Mouse (Mus musculus) cerebellum, adult 2 months (tissue): ENCODE data around the gene Casc3.

ENCODE experiments used
- CTCF ChIP-seq: fragments of 200-500 bp; IDR thresholded peaks from 2 replicates; pipeline ENCODE4 v1.5.1; 2011; ENCODE audit warnings: low read depth, mild to moderate bottlenecking, control low read depth, low read length, moderate library complexity, borderline replicate concordance; ENCODE audit not compliant: insufficient read depth
- POLR2A ChIP-seq: fragments of 200-500 bp; IDR thresholded peaks from 2 replicates; pipeline ENCODE4 v1.6.1; 2011; ENCODE audit warnings: low read length, control low read depth, borderline replicate concordance; ENCODE audit not compliant: insufficient read depth

GRCm38 (mm10) chr11:98839897-98840296 lies 35.2 kb downstream of the Casc3 start:
- TF ChIP-seq CTCF (no peak), POLR2A (no peak)
